Mouse (Mus musculus) lung, embryonic 16.5 days (tissue): ENCODE data around the gene Micall1. TPM values are rescaled to one million over a fixed set of nuclear protein-coding genes. Genes with fewer than 3 reads are reported as not detected.
A peak's percentile ranks its signal among the peaks of the same experiment; 100 is the strongest.

Experiments used
- ATAC-seq: fragments of 200-750 bp; cut with Nextera tagmentation; 2 replicates; pipeline ENCODE4 v1.8.0; 2017; ENCODE audit warnings: low read depth, mild to moderate bottlenecking, moderate library complexity
- H3K27ac ChIP-seq: fragments of 300-500 bp; sonication (generic); 2 replicates; pipeline ENCODE4 v1.5.1; 2014; ENCODE audit warnings: mild to moderate bottlenecking, control low read depth, low read length
- H3K27me3 ChIP-seq: fragments of 300-500 bp; sonication (generic); 2 replicates; pipeline ENCODE4 v1.6.1; 2014; ENCODE audit warnings: low read depth, low read length, mixed read lengths; ENCODE audit not compliant: control insufficient read depth, insufficient read depth
- H3K36me3 ChIP-seq: fragments of 300-500 bp; sonication (generic); 2 replicates; pipeline ENCODE4 v1.6.1; 2014; ENCODE audit warnings: low read length; ENCODE audit not compliant: control insufficient read depth, insufficient read depth
- H3K4me1 ChIP-seq: fragments of 300-500 bp; sonication (generic); replicated peaks from 2 replicates; pipeline ENCODE4 v1.6.1; 2014; ENCODE audit warnings: low read length, mixed read lengths; ENCODE audit not compliant: control insufficient read depth, insufficient read depth
- H3K4me2 ChIP-seq: fragments of 300-500 bp; sonication (generic); 2 replicates; pipeline ENCODE4 v1.6.1; 2014; ENCODE audit warnings: low read depth, low read length, control low read depth
- H3K4me3 ChIP-seq: fragments of 300-500 bp; sonication (generic); 2 replicates; pipeline ENCODE4 v1.5.1; 2014; ENCODE audit warnings: mild to moderate bottlenecking, low read length, control low read depth
- H3K9ac ChIP-seq: fragments of 300-500 bp; sonication (generic); 2 replicates; pipeline ENCODE4 v1.6.1; 2014; ENCODE audit warnings: low read length, control low read depth
- H3K9me3 ChIP-seq: fragments of 300-500 bp; sonication (generic); 2 replicates; pipeline ENCODE4 v1.6.1; 2016; ENCODE audit warnings: low read length; ENCODE audit not compliant: control insufficient read depth
- WGBS: fragments of 180-500 bp; shearing (Covaris S2); extraction: QIAGEN DNeasy Blood & Tissue Kit; methylation state at CpG from one replicate; pipeline ENCODE4 v1.1.7; 2014; 5-methylcytosine and 5-hydroxymethylcytosine counted together
- polyA plus RNA-seq: library from polyadenylated mRNA; unstranded; fragments of >200 nt; fragmentation: Nextera tagmentation; extraction: Ambion mirVana; gene quantifications from 2 replicates; pipeline ENCODE4 v1.2.1, GENCODE M21; 2015

Gene Micall1
- polyA plus RNA-seq, 1 experiment from 2014 or later, result 6.9 TPM

DNA sequence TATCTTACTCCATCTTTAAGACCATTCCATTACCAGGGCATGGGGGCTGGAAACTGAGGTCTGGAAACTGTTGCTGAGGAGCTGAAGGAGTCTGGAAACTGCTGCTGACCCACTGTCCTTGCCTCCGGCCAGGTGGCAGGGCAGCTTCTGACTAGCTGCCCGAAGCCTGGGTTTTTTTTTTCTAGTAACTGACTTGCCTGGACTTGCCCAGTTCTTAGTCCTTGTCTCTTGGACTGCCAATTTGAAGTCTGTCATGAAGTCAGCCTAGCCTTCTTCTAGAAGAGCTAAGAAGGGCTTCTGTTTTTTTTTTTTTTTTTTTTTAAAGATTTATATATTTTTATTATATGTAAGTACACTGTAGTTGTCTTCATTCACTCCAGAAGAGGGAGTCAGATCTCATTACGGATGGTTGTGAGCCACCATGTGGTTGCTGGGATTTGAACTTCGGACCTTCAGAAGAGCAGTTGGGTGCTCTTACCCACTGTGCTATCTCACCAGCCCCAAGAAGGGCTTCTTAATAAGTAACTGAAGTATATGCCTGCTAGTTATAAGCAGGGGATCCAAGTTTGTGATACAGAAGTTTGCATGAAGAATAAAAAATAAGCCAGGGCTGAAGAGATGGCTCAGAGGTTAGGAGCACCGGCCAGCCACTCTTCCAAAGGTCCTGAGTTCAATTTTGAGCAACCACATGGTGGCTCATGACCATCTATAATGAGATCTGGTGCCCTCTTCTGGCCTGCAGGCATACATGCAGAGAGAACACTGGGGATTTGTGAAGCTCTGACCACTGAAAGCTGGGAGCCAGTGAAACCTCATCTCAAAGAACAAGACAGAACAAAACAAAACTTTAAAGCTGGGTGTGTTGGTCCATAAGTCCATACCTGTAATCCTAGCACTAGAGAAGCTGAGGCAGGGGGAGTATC is 37.3 kb upstream of the Micall1 start:
- H3K4me3 ChIP-seq, result no peak overlapping the region
- ATAC-seq, result no peak
- WGBS, result 65% methylated on average over 5 of the region's 5 CpGs

DNA sequence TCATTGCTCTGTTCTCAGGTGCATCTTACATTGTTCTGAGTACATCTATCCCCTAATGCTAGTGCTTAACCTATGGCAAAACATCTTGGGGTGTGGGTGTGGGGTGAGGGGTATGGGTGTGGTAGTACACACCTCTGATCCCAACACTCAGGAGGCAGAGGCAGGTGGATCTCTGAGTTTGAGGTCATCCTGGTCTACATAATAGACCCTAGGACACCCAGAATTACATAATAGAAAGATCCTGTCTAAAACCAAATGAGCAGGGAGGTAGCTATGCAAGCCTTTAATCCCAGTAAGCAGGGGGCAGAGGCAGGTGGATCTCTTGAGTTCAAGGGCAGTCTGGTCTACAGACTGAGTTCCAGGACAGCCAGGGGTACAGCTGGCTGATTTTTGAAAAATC is 34.9 kb upstream of the Micall1 start:
- ATAC-seq, result no peak
- Histone ChIP-seq H3K4me2 (no peak overlapping the region), H3K4me1 (peaks cover 14% of the 10 kb centered on the region), H3K27ac (no peak overlapping the region), H3K4me3 (no peak overlapping the region), H3K27me3 (no peaks in the 10 kb centered on the region), H3K36me3 (peaks cover 10% of the 10 kb centered on the region; the same call in 1 of the 2 replicates), H3K9ac (no peak overlapping the region), H3K9me3 (no peaks in the 10 kb centered on the region)

More for the DNA sequence above, 37.3 kb upstream of the Micall1 start:
- Histone ChIP-seq H3K27ac (no peak overlapping the region), H3K9me3 (no peaks in the 10 kb centered on the region), H3K4me1 (peaks cover 12% of the 10 kb centered on the region), H3K4me2 (no peak overlapping the region), H3K36me3 (no peaks in the 10 kb centered on the region; the same call in 1 of the 2 replicates), H3K27me3 (no peaks in the 10 kb centered on the region), H3K9ac (no peak overlapping the region)

- Histone ChIP-seq H3K4me2 (peak overlapping the region; percentile 93), H3K4me1 (peaks cover 14% of the 10 kb centered on the region), H3K9ac (peak overlapping the region; percentile 90), H3K27me3 (no peaks in the 10 kb centered on the region), H3K36me3 (peaks cover 16% of the 10 kb centered on the region), H3K9me3 (no peaks in the 10 kb centered on the region), H3K4me3 (peak overlapping the region; percentile 94), H3K27ac (peak overlapping the region; percentile 93)
- WGBS, result 28% methylated on average over 10 of the region's 10 CpGs
- ATAC-seq, result no peak
Measured at GRCm38 (mm10) chr15:79074446-79074845, 34.3 kb upstream of the Micall1 start.

GRCm38 (mm10) chr15:79074913-79075532 is 33.7 kb upstream of the Micall1 start, which contains the start of gene Eif3l:
TSS of gene Eif3l (plus strand) at chr15:79075179.
- peak within 1 kb of the TSS; percentile 93 for H3K4me2 ChIP-seq
- H3K9me3 ChIP-seq, result no peaks in the 10 kb centered on the region
- H3K9ac ChIP-seq, result peak within 1 kb of the TSS; percentile 90
- H3K36me3 ChIP-seq, result peaks cover 20% of the 10 kb centered on the region
- H3K27ac ChIP-seq, result peak within 1 kb of the TSS; percentile 93
- no peaks in the 10 kb centered on the region for H3K27me3 ChIP-seq
- peak; percentile 94 for ATAC-seq
- H3K4me1 ChIP-seq, result peaks cover 14% of the 10 kb centered on the region
- peak within 1 kb of the TSS; percentile 94 for H3K4me3 ChIP-seq
- under 1% methylated on average over 44 of the region's 49 CpGs for WGBS

DNA sequence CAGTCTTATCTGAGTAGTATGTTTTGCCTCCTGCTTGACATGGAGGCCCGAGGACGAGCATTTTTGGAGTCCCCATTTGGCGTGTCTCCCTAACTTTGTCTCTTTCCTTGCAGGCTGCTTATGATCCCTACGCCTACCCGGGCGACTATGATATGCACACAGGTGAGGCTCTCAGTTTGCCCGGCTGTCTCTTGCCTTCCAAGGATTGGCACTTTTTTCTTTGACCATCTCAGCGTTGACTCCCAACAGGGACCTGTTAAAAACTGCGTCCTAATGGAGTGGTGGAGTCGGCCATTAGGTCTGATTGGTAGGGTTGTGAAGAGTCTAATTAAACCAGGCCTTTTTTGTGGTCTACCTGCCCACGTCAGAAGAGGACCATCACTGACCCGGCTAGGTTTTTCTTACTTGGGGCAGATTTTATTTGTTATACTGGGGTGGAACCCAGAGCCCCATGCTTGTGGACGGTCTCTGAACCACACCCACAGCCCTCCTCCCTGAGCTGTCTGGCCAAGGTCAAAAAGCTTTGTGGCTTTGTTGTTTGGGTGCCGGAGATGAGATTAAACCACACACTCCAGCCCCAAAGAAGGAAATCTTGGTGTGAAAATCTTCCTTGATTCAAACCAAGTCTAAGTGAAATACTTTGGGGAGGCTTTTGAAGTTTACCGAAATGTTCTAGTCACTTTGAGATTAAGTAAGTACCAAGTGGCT is 32.9 kb upstream of the Micall1 start:
- WGBS, result 35% methylated on average over 15 of the region's 15 CpGs
- Histone ChIP-seq H3K4me3 (peak overlapping the region; percentile 94), H3K9me3 (no peaks in the 10 kb centered on the region), H3K27ac (no peak overlapping the region), H3K9ac (peak overlapping the region; percentile 90), H3K36me3 (peaks cover 25% of the 10 kb centered on the region), H3K4me1 (peaks cover 14% of the 10 kb centered on the region), H3K27me3 (no peaks in the 10 kb centered on the region), H3K4me2 (peak overlapping the region; percentile 93)
- no peak for ATAC-seq

GRCm38 (mm10) chr15:79079567-79079966 is 29.1 kb upstream of the Micall1 start:
- Histone ChIP-seq H3K27ac (no peak overlapping the region), H3K4me3 (no peak overlapping the region), H3K4me2 (no peak overlapping the region), H3K36me3 (peaks cover 61% of the 10 kb centered on the region), H3K9me3 (no peaks in the 10 kb centered on the region), H3K4me1 (peaks cover 11% of the 10 kb centered on the region), H3K9ac (no peak overlapping the region), H3K27me3 (no peaks in the 10 kb centered on the region)
- WGBS, result 93% methylated on average over 7 of the region's 7 CpGs
- no peak for ATAC-seq

GRCm38 (mm10) chr15:79092284-79092683 is 16.4 kb upstream of the Micall1 start:
- H3K9me3 ChIP-seq, result no peaks in the 10 kb centered on the region
- H3K4me2 ChIP-seq, result no peak overlapping the region
- H3K36me3 ChIP-seq, result peaks cover 45% of the 10 kb centered on the region
- peaks cover 13% of the 10 kb centered on the region for H3K4me1 ChIP-seq
- ATAC-seq, result no peak
- 77% methylated on average over 6 of the region's 6 CpGs for WGBS
- H3K4me3 ChIP-seq, result no peak overlapping the region
- no peak overlapping the region for H3K27ac ChIP-seq
- no peak overlapping the region for H3K9ac ChIP-seq
- no peaks in the 10 kb centered on the region for H3K27me3 ChIP-seq

- 53% methylated on average over 7 of the region's 7 CpGs for WGBS
- Histone ChIP-seq H3K4me2 (no peak overlapping the region), H3K4me3 (no peak overlapping the region), H3K36me3 (peaks cover 41% of the 10 kb centered on the region), H3K27me3 (no peaks in the 10 kb centered on the region), H3K4me1 (peaks cover 22% of the 10 kb centered on the region), H3K9me3 (no peaks in the 10 kb centered on the region), H3K27ac (0 out of 2 replicates have a peak overlapping the region, but pooled peaks have one; percentile 7), H3K9ac (no peak overlapping the region)
- ATAC-seq, result peak; percentile 57
Measured at GRCm38 (mm10) chr15:79093083-79093839, 15.4 kb upstream of the Micall1 start.
